Mouse (Mus musculus) bone marrow macrophage, adult 2 months (primary cell): ENCODE results near the gene Pnpo. TPM values are rescaled to one million over a fixed set of nuclear protein-coding genes. Genes with fewer than 3 reads are reported as not detected.
A peak's percentile ranks its signal among the peaks of the same experiment; 100 is the strongest.

ENCODE experiments used
- H3K27ac ChIP-seq: 2 replicates; pipeline ENCODE4 v1.5.1; 2012; ENCODE audit warnings: low read depth, low read length; ENCODE audit not compliant: insufficient read depth
- H3K4me1 ChIP-seq: 2 replicates; pipeline ENCODE4 v1.6.1; 2012; ENCODE audit warnings: low read length; ENCODE audit not compliant: control insufficient read depth, insufficient read depth
- H3K4me3 ChIP-seq: 2 replicates; pipeline ENCODE4 v1.5.1; 2012; ENCODE audit warnings: mild to moderate bottlenecking, low read length, moderate library complexity; ENCODE audit not compliant: insufficient read depth
- CTCF ChIP-seq: IDR thresholded peaks from 2 replicates; pipeline ENCODE4 v1.5.1; 2012; ENCODE audit warnings: low read depth, mild to moderate bottlenecking, low read length, moderate library complexity
- POLR2A ChIP-seq: IDR thresholded peaks from 2 replicates; pipeline ENCODE4 v1.6.1; 2012; ENCODE audit warnings: mild to moderate bottlenecking, low read depth, low read length, borderline replicate concordance
- polyA plus RNA-seq: library from polyadenylated mRNA; stranded (reverse); fragments of >200 nt; gene quantifications from 2 replicates; pipeline ENCODE4 v1.2.4, GENCODE M21; 2012; ENCODE audit not compliant: missing spikeins, insufficient read depth, insufficient read length

The Pnpo gene
- polyA plus RNA-seq, 1 experiment = 17.5 TPM

GRCm38 (mm10) chr11:96929096-96929765 lies 14.6 kb downstream of the Pnpo start:
- H3K4me3 ChIP-seq = no peak overlapping the region
- TF ChIP-seq POLR2A (no peak), CTCF (no peak)
- no peak overlapping the region for H3K27ac ChIP-seq
- peaks cover 4% of the 10 kb centered on the region; the same call in 1 of the 2 replicates for H3K4me1 ChIP-seq

GRCm38 (mm10) chr11:96928691-96929090 lies 15.1 kb downstream of the Pnpo start:
- TF ChIP-seq CTCF (no peak), POLR2A (no peak)
- no peak overlapping the region for H3K4me3 ChIP-seq
- no peak overlapping the region for H3K27ac ChIP-seq
- peaks cover 2% of the 10 kb centered on the region; the same call in 1 of the 2 replicates for H3K4me1 ChIP-seq

DNA sequence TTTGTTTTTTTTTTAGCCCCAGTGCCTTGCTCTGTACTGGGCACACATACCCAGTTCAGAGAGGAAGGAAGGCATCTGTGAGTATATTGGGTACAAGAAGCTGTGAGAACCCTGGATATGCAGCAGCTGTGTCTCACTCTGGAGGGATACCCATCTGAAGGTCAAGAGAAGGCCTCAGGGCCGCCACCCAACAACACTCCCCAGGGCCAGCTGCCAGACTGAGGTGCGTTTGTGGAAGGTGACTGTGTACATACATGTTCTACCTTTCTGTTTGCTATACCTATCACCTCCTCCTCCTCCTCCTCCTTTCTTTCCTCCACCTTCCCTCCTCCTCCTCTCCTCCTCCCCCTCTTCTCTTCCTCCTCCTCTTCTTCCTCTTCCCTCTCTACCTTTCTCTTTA lies 15.7 kb downstream of the Pnpo start, which contains the start of gene Prr15l:
Prr15l (plus strand) TSS at position 17 of the 400 bp plus-strand sequence.
- TF ChIP-seq POLR2A (no peak), CTCF (no peak)
- no peak within 1 kb of the TSS for H3K27ac ChIP-seq
- no peaks in the 10 kb centered on the region for H3K4me1 ChIP-seq
- no peak within 1 kb of the TSS for H3K4me3 ChIP-seq

GRCm38 (mm10) chr11:96926587-96926986 lies 17.2 kb downstream of the Pnpo start:
- TF ChIP-seq POLR2A (no peak), CTCF (no peak)
- Histone ChIP-seq H3K27ac (no peak overlapping the region), H3K4me3 (no peak overlapping the region), H3K4me1 (no peaks in the 10 kb centered on the region)

- no peaks in the 10 kb centered on the region for H3K4me1 ChIP-seq
- TF ChIP-seq POLR2A (no peak), CTCF (no peak)
- no peak overlapping the region for H3K4me3 ChIP-seq
- H3K27ac ChIP-seq = no peak overlapping the region
These were observed 18.2 kb downstream of the Pnpo start for GRCm38 (mm10) chr11:96925469-96926148.

DNA sequence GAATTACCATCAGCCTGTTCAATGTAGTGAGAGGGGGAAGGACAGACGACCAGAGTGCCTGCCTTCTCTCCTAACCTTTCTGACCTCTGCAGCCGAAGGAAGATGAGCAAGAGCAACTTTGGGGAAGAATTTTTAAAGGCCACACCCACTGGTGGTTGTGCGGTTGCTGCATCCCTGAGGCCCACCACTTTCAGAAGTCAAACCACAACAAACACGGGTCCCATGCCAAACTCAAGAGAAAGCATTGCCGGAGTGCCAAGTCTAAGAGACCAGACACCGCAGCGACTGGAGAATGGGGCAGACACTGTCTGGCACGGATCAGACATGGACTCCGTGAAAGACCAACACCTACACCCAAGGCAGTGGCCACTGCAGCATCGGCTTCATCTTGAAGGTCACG lies 18.9 kb downstream of the Pnpo start:
- H3K4me1 ChIP-seq = no peaks in the 10 kb centered on the region
- no peak for TF ChIP-seq POLR2A
- no peak for TF ChIP-seq CTCF

DNA sequence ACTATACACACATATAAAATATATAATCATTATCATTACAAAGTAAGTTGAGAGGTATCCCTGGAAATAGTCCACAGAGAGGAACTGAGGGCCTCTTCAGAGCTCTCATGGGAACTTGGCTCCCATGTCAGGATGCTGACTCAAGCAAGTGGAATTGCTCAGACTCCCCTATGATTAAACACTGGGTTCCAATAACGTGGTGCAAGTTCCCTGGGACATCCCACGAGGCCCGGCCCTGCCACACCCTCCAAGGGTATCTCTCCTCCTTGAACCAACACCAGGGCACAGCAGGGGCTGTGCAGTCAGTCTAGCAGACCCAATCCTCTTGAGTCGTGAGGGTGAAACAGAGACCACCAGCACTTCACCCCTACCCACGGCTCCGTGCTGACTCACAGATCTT lies 24.8 kb downstream of the Pnpo start:
- Histone ChIP-seq H3K4me1 (peaks cover 6% of the 10 kb centered on the region; the same call in 1 of the 2 replicates), H3K27ac (no peak overlapping the region), H3K4me3 (no peak overlapping the region)
- TF ChIP-seq CTCF (no peak), POLR2A (no peak)

More for the DNA sequence above, 18.9 kb downstream of the Pnpo start:
- Histone ChIP-seq H3K27ac (no peak overlapping the region), H3K4me3 (no peak overlapping the region)

GRCm38 (mm10) chr11:96917415-96917814 lies 26.4 kb downstream of the Pnpo start:
- no peak overlapping the region for H3K27ac ChIP-seq

DNA sequence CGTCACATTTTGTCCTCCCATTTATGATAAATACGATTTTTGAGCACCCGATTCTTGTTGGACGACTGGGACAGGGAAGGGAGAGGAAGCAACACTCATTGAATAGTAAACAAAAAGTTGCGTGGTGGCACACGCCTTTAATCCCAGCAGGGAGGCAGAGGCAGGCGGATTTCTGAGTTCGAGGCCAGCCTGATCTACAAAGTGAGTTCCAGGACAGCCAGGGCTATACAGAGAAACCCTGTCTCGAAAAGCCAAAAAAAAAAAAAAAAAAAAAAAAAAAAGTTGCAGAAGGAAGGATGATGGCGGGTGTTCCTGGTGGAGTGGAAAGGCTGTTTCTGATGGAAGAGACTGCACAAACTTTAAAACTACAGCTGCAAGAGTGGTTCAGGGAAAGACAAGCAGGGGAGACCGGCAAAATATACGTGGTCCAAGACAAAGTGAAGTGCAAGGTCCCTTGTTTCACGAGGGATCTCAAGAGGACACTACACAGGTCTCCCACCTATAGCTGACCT lies 26.8 kb downstream of the Pnpo start:
- H3K4me3 ChIP-seq = peak overlapping the region; percentile 53
- H3K4me1 ChIP-seq = peaks cover 6% of the 10 kb centered on the region; the same call in 1 of the 2 replicates
- H3K27ac ChIP-seq = peak overlapping the region; percentile 38
- no peak for TF ChIP-seq POLR2A
- no peak for TF ChIP-seq CTCF

More at GRCm38 (mm10) chr11:96917415-96917814, 26.4 kb downstream of the Pnpo start:
- H3K4me3 ChIP-seq = no peak overlapping the region
- TF ChIP-seq CTCF = no peak
- no peak for TF ChIP-seq POLR2A
- H3K4me1 ChIP-seq = peaks cover 6% of the 10 kb centered on the region; the same call in 1 of the 2 replicates
